Mouse (Mus musculus) adrenal gland, adult 2 months (tissue): Measurements from ENCODE around the gene Ranbp10. TPM values are rescaled to one million over a fixed set of nuclear protein-coding genes. Genes with fewer than 3 reads are reported as not detected.
A peak's percentile ranks its signal among the peaks of the same experiment; 100 is the strongest.
"Not testable (repeated sequence)": the region's sequence is repeated elsewhere in the genome, so short reads cannot be mapped to it uniquely, and the experiment has no call there.

Experiments used
- DNase-seq: peaks from one replicate; pipeline ENCODE4 v3.0.0; 2021
- polyA plus RNA-seq: library from polyadenylated mRNA; depleted of rRNA; stranded (reverse); fragments of >200 nt; gene quantifications from 2 replicates; pipeline ENCODE4 v1.2.3, GENCODE M21; 2012
- total RNA-seq, 2 experiments: library from RNA; stranded (reverse); gene quantifications; 2 replicates each; pipeline ENCODE4 v1.2.3; 2021

Gene Ranbp10
- total and polyA plus RNA-seq, 3 experiments: 19.7 to 27.3 (median 23.6) TPM

GRCm38 (mm10) chr8:105835318-105835717, 8.2 kb upstream of the Ranbp10 start:
- DNase-seq: peak; percentile 81

GRCm38 (mm10) chr8:105833740-105834139, 6.6 kb upstream of the Ranbp10 start:
- not testable (repeated sequence) for DNase-seq

- DNase-seq: no peak
These were observed 771 bp downstream of the Ranbp10 start for GRCm38 (mm10) chr8:105826379-105826778.

GRCm38 (mm10) chr8:105825506-105825905, 1.6 kb downstream of the Ranbp10 start:
- peak; percentile 33 for DNase-seq

- no peak for DNase-seq
These were observed 6.2 kb downstream of the Ranbp10 start for GRCm38 (mm10) chr8:105820925-105821324.

GRCm38 (mm10) chr8:105819659-105820058, 7.5 kb downstream of the Ranbp10 start:
- no peak for DNase-seq

GRCm38 (mm10) chr8:105813241-105813640, 13.9 kb downstream of the Ranbp10 start:
- DNase-seq: no peak

- no peak for DNase-seq
These were observed 14.6 kb downstream of the Ranbp10 start for GRCm38 (mm10) chr8:105812511-105812910.

- no peak for DNase-seq
These were observed 15.6 kb downstream of the Ranbp10 start for GRCm38 (mm10) chr8:105811543-105811942.

GRCm38 (mm10) chr8:105811061-105811460, 16.1 kb downstream of the Ranbp10 start:
- DNase-seq: no peak

- DNase-seq: no peak
These were observed 16.8 kb downstream of the Ranbp10 start for GRCm38 (mm10) chr8:105810245-105810786.

GRCm38 (mm10) chr8:105808480-105808879, 18.7 kb downstream of the Ranbp10 start:
- DNase-seq: peak; percentile 76

- DNase-seq: no peak
These were observed 19.4 kb downstream of the Ranbp10 start for GRCm38 (mm10) chr8:105807766-105808165.

- DNase-seq: no peak
These were observed 21.2 kb downstream of the Ranbp10 start for GRCm38 (mm10) chr8:105805964-105806363.

- no peak for DNase-seq
These were observed 21.8 kb downstream of the Ranbp10 start for GRCm38 (mm10) chr8:105805346-105805745.

GRCm38 (mm10) chr8:105804797-105805196, 22.4 kb downstream of the Ranbp10 start:
- no peak for DNase-seq

GRCm38 (mm10) chr8:105801153-105801904, 25.8 kb downstream of the Ranbp10 start:
- DNase-seq: no peak

- peak; percentile 86 for DNase-seq
These were observed 27.9 kb downstream of the Ranbp10 start for GRCm38 (mm10) chr8:105799091-105799812.

GRCm38 (mm10) chr8:105798408-105798807, 28.7 kb downstream of the Ranbp10 start:
- no peak for DNase-seq

- no peak for DNase-seq
These were observed 31.4 kb downstream of the Ranbp10 start for GRCm38 (mm10) chr8:105795785-105796184.

GRCm38 (mm10) chr8:105794009-105794598, 33.0 kb downstream of the Ranbp10 start:
- DNase-seq: no peak

GRCm38 (mm10) chr8:105793331-105793730, 33.8 kb downstream of the Ranbp10 start:
- DNase-seq: no peak

- no peak for DNase-seq
These were observed 37.5 kb downstream of the Ranbp10 start for GRCm38 (mm10) chr8:105789626-105790025.
